Mouse (Mus musculus): ENCODE results near the gene Cdkn2d.

The Cdkn2d gene

GRCm38 (mm10) chr9:21245113-21245487 lies 46.1 kb downstream of the Cdkn2d start:
- no peak for DNase-seq (ENCODE audit: low read depth, low spot score)

- DNase-seq (ENCODE audit: low read depth, low spot score): no peak
Observed at GRCm38 (mm10) chr9:21244428-21245112, 46.6 kb downstream of the Cdkn2d start.

- DNase-seq (ENCODE audit: low read depth, low spot score): no peak
Observed at GRCm38 (mm10) chr9:21243826-21244427, 47.3 kb downstream of the Cdkn2d start.

GRCm38 (mm10) chr9:21241343-21241742 lies 49.9 kb downstream of the Cdkn2d start:
- DNase-seq (ENCODE audit: low read depth, low spot score): no peak

- DNase-seq (ENCODE audit: low read depth, low spot score): no peak
Observed at GRCm38 (mm10) chr9:21239465-21239848, 51.8 kb downstream of the Cdkn2d start.

- peak; percentile 54 for DNase-seq (ENCODE audit: low read depth, low spot score)
Observed at GRCm38 (mm10) chr9:21238733-21239464, 52.3 kb downstream of the Cdkn2d start, which contains the start of gene Keap1. TSS of gene Keap1 (minus strand) at chr9:21239361.

All from embryo, embryonic 11.5 days (tissue).